ENCODE assay signal across 8 mouse cellular contexts in the genomic region with DNA sequence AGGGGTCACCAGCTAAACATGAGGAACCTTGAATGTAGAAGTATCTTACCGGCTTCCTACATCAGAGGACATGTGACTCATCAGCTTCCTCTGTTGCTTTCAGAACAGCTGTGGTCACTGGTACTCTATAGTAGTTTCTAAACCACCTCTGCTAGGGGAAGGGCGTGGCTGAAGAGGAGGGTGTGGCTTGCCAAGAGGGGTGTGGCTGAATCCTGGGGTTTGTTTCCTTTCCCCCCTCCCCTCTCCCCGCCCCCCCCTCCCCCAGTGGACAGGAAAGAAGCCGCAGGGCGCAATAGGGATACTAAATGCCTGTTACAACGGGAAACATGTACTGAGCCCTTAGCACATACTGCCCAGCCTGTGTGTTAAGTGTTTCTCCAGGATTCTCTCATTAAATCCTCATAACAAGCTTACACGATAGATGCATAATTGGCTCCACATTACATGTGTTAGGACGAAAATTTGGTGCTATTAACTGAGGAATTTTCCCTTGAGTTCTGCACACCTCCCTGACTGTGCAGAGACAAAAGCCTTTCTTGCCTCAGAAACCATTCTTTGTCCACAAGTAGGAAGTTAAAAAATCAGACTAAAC.
DNase-seq lines count a peak whose midpoint lies in the region; ATAC-seq and TF ChIP-seq lines count a peak whose summit lies in the region.

No protein-coding gene starts in this region.

- H3K9ac ChIP-seq in ES-Bruce4 (ENCODE audit: low read depth, poor library complexity, severe bottlenecking), result no peak overlapping the region
- no peak overlapping the region for H3K9ac ChIP-seq in liver, embryonic 13.5 days

- H3ac ChIP-seq in myocyte (ENCODE audit: control insufficient read depth, insufficient read length), result no peak overlapping the region

- TF ChIP-seq POLR2A in ES-Bruce4 (IDR thresholded peaks at IDR 0.05; ENCODE audit: insufficient read depth, low read length), result no peak
- TF ChIP-seq POLR2A in myocyte (IDR thresholded peaks at IDR 0.05; ENCODE audit: insufficient read length, low read depth), result no peak

- no peaks in the 10 kb centered on the region for H3K27me3 ChIP-seq in ES-Bruce4 (ENCODE audit: control insufficient read depth, insufficient read depth, low read length, poor library complexity, severe bottlenecking)
- H3K27me3 ChIP-seq in liver, embryonic 13.5 days, result no peaks in the 10 kb centered on the region
- H3K27me3 ChIP-seq in myocyte (ENCODE audit: control insufficient read depth, insufficient read depth, insufficient read length), result no peaks in the 10 kb centered on the region

- H3K9me3 ChIP-seq in ES-Bruce4 (replicated peaks; ENCODE audit: control insufficient read depth, insufficient read depth, low read length, poor library complexity, severe bottlenecking), result no peaks in the 10 kb centered on the region
- H3K9me3 ChIP-seq in liver, embryonic 13.5 days (replicated peaks), result no peaks in the 10 kb centered on the region

- H3K4me3 ChIP-seq in ES-Bruce4 (ENCODE audit: low read depth, low read length) (no peak overlapping the region), myocyte (no peak overlapping the region)
- no peak overlapping the region for H3K4me3 ChIP-seq in liver, embryonic 13.5 days (replicated peaks)

- H3K36me3 ChIP-seq in ES-Bruce4 (ENCODE audit: control insufficient read depth, insufficient read depth, low read length, poor library complexity, severe bottlenecking) (no peaks in the 10 kb centered on the region), myocyte (ENCODE audit: control insufficient read depth, insufficient read depth) (no peaks in the 10 kb centered on the region)
- no peaks in the 10 kb centered on the region for H3K36me3 ChIP-seq in liver, embryonic 13.5 days

- 5% methylated on average over 8 of the region's 8 CpGs for WGBS in liver, embryonic 13.5 days (ENCODE audit: insufficient replicate concordance)

- TF ChIP-seq EP300 in ES-Bruce4 (IDR thresholded peaks at IDR 0.05; ENCODE audit: insufficient read depth, low read depth, low read length), result no peak

- peak overlapping the region; percentile 13; the same call in 1 of the 2 replicates for H3K4me2 ChIP-seq in liver, embryonic 13.5 days
- peak overlapping the region; percentile 60 for H3K4me2 ChIP-seq in myocyte (ENCODE audit: low read depth)

- H3K4me1 ChIP-seq in ES-Bruce4 (ENCODE audit: control insufficient read depth, insufficient read depth, low read length), result no peaks in the 10 kb centered on the region
- peaks cover 6% of the 10 kb centered on the region; the same call in 1 of the 2 replicates for H3K4me1 ChIP-seq in liver, embryonic 13.5 days (replicated peaks)

- TF ChIP-seq CTCF in ES-Bruce4 (IDR thresholded peaks at IDR 0.05; ENCODE audit: low read depth, low read length), result no peak

- intact Hi-C loops in left cerebral cortex, postnatal 36 days (cut with DNase I), result loop anchor here (10.0 kb wide), 1 partner anchor 272 kb away; no protein-coding TSS in a partner anchor

- peak; percentile 73 for ATAC-seq in liver, embryonic 13.5 days (ENCODE audit: low read depth)

- peak; percentile 51 for DNase-seq in embryo, embryonic 9.5 days (ENCODE audit: extremely low spot score)
- DNase-seq in heart, postnatal 4 days, result peak; percentile 16
- DNase-seq in liver, embryonic 13.5 days, result peak; percentile 26
- DNase-seq in left cerebral cortex, postnatal 36 days (ENCODE audit: low spot score in 2 of 2), result no peak
- no peak for DNase-seq in urinary bladder, adult 18-20 months (ENCODE audit: low spot score in 2 of 2)
- no peak for DNase-seq in left cerebral cortex, adult 8-10 months (ENCODE audit: low spot score in 2 of 2)

- H3K79me2 ChIP-seq in myocyte (ENCODE audit: control insufficient read depth, insufficient read depth), result no peaks in the 10 kb centered on the region

- H3K27ac ChIP-seq in ES-Bruce4 (ENCODE audit: insufficient read depth, low read length), result peak overlapping the region; percentile 56; the same call in 1 of the 2 replicates
- no peak overlapping the region for H3K27ac ChIP-seq in liver, embryonic 13.5 days

TF ChIP-seq in myocyte, 11 proteins besides CTCF, POLR2A, EP300 and RAD21:
- TF ChIP-seq MYOG (IDR thresholded peaks at IDR 0.05; ENCODE audit: control insufficient read depth in 1 of 3, insufficient read depth in 1 of 3, insufficient read length in 2 of 3, low read depth in 2 of 3) (no peak), TCF3 (IDR thresholded peaks at IDR 0.05; ENCODE audit: insufficient read length, low read depth) (no peak), USF1 (IDR thresholded peaks at IDR 0.05; ENCODE audit: low read depth) (peak; percentile 47)

Comparison
In these comparisons a context has a peak if more than half of its experiments do, and no peak if none do; other contexts are left out.
1. DNase-seq: peak in embryo, embryonic 9.5 days (single experiment), heart, postnatal 4 days (single experiment) and liver, embryonic 13.5 days (single experiment); none in left cerebral cortex, postnatal 36 days (0 of 2), urinary bladder, adult 18-20 months (0 of 2) and left cerebral cortex, adult 8-10 months (0 of 2).